Mouse (Mus musculus) liver, postnatal 0 days (tissue): Measurements from ENCODE around the gene Ube2h. TPM values are rescaled to one million over a fixed set of nuclear protein-coding genes. Genes with fewer than 3 reads are reported as not detected.
A peak's percentile ranks its signal among the peaks of the same experiment; 100 is the strongest.

ENCODE experiments used
- ATAC-seq: fragments of 200-750 bp; cut with Nextera tagmentation; 2 replicates; pipeline ENCODE4 v1.8.0; 2017; ENCODE audit warnings: mild to moderate bottlenecking, moderate library complexity
- DNase-seq: peaks from one replicate; pipeline ENCODE4 v3.0.0-alpha.2; 2016
- H3K27ac ChIP-seq: fragments of 300-500 bp; sonication (generic); 2 replicates; pipeline ENCODE4 v1.5.1; 2014; ENCODE audit warnings: antibody characterized with exemption, moderate library complexity, mild to moderate bottlenecking, low read depth
- H3K27me3 ChIP-seq: fragments of 300-500 bp; sonication (generic); 2 replicates; pipeline ENCODE4 v1.6.1; 2014; ENCODE audit warnings: low read length, control low read depth, mixed read lengths; ENCODE audit not compliant: insufficient read depth
- H3K36me3 ChIP-seq: fragments of 300-500 bp; sonication (generic); replicated peaks from 2 replicates; pipeline ENCODE4 v1.6.1; 2014; ENCODE audit warnings: mild to moderate bottlenecking, control low read depth, low read length, moderate library complexity, mixed read lengths; ENCODE audit not compliant: insufficient read depth
- H3K4me1 ChIP-seq: fragments of 300-500 bp; sonication (generic); 2 replicates; pipeline ENCODE4 v1.6.1; 2014; ENCODE audit warnings: antibody characterized with exemption, mild to moderate bottlenecking, control low read depth; ENCODE audit not compliant: insufficient read depth
- H3K4me2 ChIP-seq: fragments of 300-500 bp; sonication (generic); 2 replicates; pipeline ENCODE4 v1.6.1; 2014; ENCODE audit warnings: low read depth, mild to moderate bottlenecking, low read length, moderate library complexity, mixed read lengths
- H3K4me3 ChIP-seq: fragments of 300-500 bp; sonication (generic); 2 replicates; pipeline ENCODE4 v1.5.1; 2014; ENCODE audit warnings: low read depth, low read length
- H3K9ac ChIP-seq: fragments of 300-500 bp; sonication (generic); replicated peaks from 2 replicates; pipeline ENCODE4 v1.6.1; 2014; ENCODE audit warnings: mild to moderate bottlenecking, moderate library complexity
- H3K9me3 ChIP-seq: fragments of 300-500 bp; sonication (generic); 2 replicates; pipeline ENCODE4 v1.6.1; 2016; ENCODE audit warnings: mild to moderate bottlenecking, control low read depth, low read length, mixed read lengths
- CTCF ChIP-seq: sonication (generic); IDR thresholded peaks from 2 replicates; pipeline ENCODE4 v1.5.1; 2016; ENCODE audit warnings: antibody characterized with exemption, low read depth
- EP300 ChIP-seq: IDR thresholded peaks from 2 replicates; pipeline ENCODE4 v1.6.1; 2016; ENCODE audit warnings: antibody characterized with exemption, low read depth, mild to moderate bottlenecking
- WGBS: fragments of 180-500 bp; shearing (Covaris S2); extraction: QIAGEN DNeasy Blood & Tissue Kit; methylation state at CpG from one replicate; pipeline ENCODE4 v1.1.7; 2014; ENCODE audit not compliant: insufficient replicate concordance; 5-methylcytosine and 5-hydroxymethylcytosine counted together
- polyA plus RNA-seq: library from polyadenylated mRNA; unstranded; fragments of >200 nt; fragmentation: Nextera tagmentation; extraction: Ambion mirVana; gene quantifications from 2 replicates; pipeline ENCODE4 v1.2.1, GENCODE M21; 2015

Gene Ube2h
- polyA plus RNA-seq, 1 experiment from 2014 or later: 18.2 TPM

GRCm38 (mm10) chr6:30344032-30344431 is 39.7 kb upstream of the Ube2h start:
- no peaks in the 10 kb centered on the region for H3K4me1 ChIP-seq
- 67% methylated on average over 6 of the region's 6 CpGs for WGBS
- ATAC-seq: no peak

GRCm38 (mm10) chr6:30340231-30340873 is 36.0 kb upstream of the Ube2h start:
- Histone ChIP-seq H3K27ac (0 out of 2 replicates have a peak overlapping the region, but pooled peaks have one; percentile 22), H3K4me2 (no peak overlapping the region), H3K27me3 (no peaks in the 10 kb centered on the region), H3K4me1 (0 out of 2 replicates have a peak, but pooled peaks cover 5% of the 10 kb centered on the region), H3K9me3 (no peaks in the 10 kb centered on the region), H3K9ac (no peak overlapping the region), H3K36me3 (no peaks in the 10 kb centered on the region), H3K4me3 (no peak overlapping the region)
- ATAC-seq (no peak), DNase-seq (no peak)
- WGBS: 56% methylated on average over 4 of the region's 4 CpGs
- TF ChIP-seq EP300: no peak
- TF ChIP-seq CTCF: no peak

More at GRCm38 (mm10) chr6:30344032-30344431, 39.7 kb upstream of the Ube2h start:
- Histone ChIP-seq H3K4me2 (no peak overlapping the region), H3K27ac (no peak overlapping the region), H3K4me3 (no peak overlapping the region), H3K36me3 (no peaks in the 10 kb centered on the region), H3K27me3 (no peaks in the 10 kb centered on the region), H3K9me3 (no peaks in the 10 kb centered on the region), H3K9ac (no peak overlapping the region)
- no peak for TF ChIP-seq EP300
- no peak for DNase-seq

- Histone ChIP-seq H3K4me2 (peak overlapping the region; percentile 6; the same call in 1 of the 2 replicates), H3K9me3 (no peaks in the 10 kb centered on the region), H3K27ac (peak overlapping the region; percentile 31; the same call in 1 of the 2 replicates), H3K36me3 (no peaks in the 10 kb centered on the region), H3K27me3 (no peaks in the 10 kb centered on the region), H3K9ac (no peak overlapping the region), H3K4me1 (0 out of 2 replicates have a peak, but pooled peaks cover 5% of the 10 kb centered on the region), H3K4me3 (no peak overlapping the region)
- peak; percentile 62 for TF ChIP-seq EP300
- peak; percentile 58 for TF ChIP-seq CTCF
- 8% methylated on average over 5 of the region's 5 CpGs for WGBS
- DNase-seq: peak; percentile 66
- peak; percentile 79 for ATAC-seq
These were observed 32.6 kb upstream of the Ube2h start for GRCm38 (mm10) chr6:30336912-30337311.

GRCm38 (mm10) chr6:30332262-30332661 is 27.9 kb upstream of the Ube2h start:
- 63% methylated on average over 4 of the region's 4 CpGs for WGBS
- TF ChIP-seq EP300: no peak

GRCm38 (mm10) chr6:30330706-30331105 is 26.4 kb upstream of the Ube2h start:
- Histone ChIP-seq H3K27me3 (no peaks in the 10 kb centered on the region), H3K4me3 (no peak overlapping the region), H3K4me1 (peaks cover 3% of the 10 kb centered on the region; the same call in 1 of the 2 replicates), H3K27ac (no peak overlapping the region), H3K9ac (no peak overlapping the region), H3K9me3 (no peaks in the 10 kb centered on the region), H3K36me3 (no peaks in the 10 kb centered on the region), H3K4me2 (no peak overlapping the region)
- no peak for TF ChIP-seq CTCF
- no peak for TF ChIP-seq EP300
- ATAC-seq (no peak), DNase-seq (no peak)
- 71% methylated on average over 5 of the region's 5 CpGs for WGBS

More at GRCm38 (mm10) chr6:30332262-30332661, 27.9 kb upstream of the Ube2h start:
- H3K27ac ChIP-seq: no peak overlapping the region
- no peak overlapping the region for H3K4me2 ChIP-seq
- H3K9ac ChIP-seq: no peak overlapping the region
- ATAC-seq (no peak), DNase-seq (no peak)
- H3K4me3 ChIP-seq: no peak overlapping the region
- H3K9me3 ChIP-seq: no peaks in the 10 kb centered on the region
- H3K4me1 ChIP-seq: 0 out of 2 replicates have a peak, but pooled peaks cover 5% of the 10 kb centered on the region
- H3K36me3 ChIP-seq: no peaks in the 10 kb centered on the region
- H3K27me3 ChIP-seq: no peaks in the 10 kb centered on the region

- WGBS: 10% methylated on average over 4 of the region's 4 CpGs
These were observed 21.7 kb upstream of the Ube2h start for GRCm38 (mm10) chr6:30325932-30326501.

More at GRCm38 (mm10) chr6:30325932-30326501, 21.7 kb upstream of the Ube2h start:
- no peak for DNase-seq
- Histone ChIP-seq H3K4me3 (no peak overlapping the region), H3K36me3 (no peaks in the 10 kb centered on the region), H3K9me3 (no peaks in the 10 kb centered on the region), H3K4me1 (peaks cover 5% of the 10 kb centered on the region; the same call in 1 of the 2 replicates), H3K27ac (peak overlapping the region; percentile 82), H3K27me3 (no peaks in the 10 kb centered on the region), H3K9ac (no peak overlapping the region), H3K4me2 (peak overlapping the region; percentile 22)
- 0 out of 2 replicates have a peak, but pooled peaks have one; percentile 29 for ATAC-seq
- no peak for TF ChIP-seq CTCF
- no peak for TF ChIP-seq EP300
